Mouse (Mus musculus) lung, embryonic 15.5 days (tissue): ENCODE results near the gene Nav2. TPM values are rescaled to one million over a fixed set of nuclear protein-coding genes. Genes with fewer than 3 reads are reported as not detected.

Experiments used
- ATAC-seq: fragments of 200-750 bp; cut with Nextera tagmentation; 2 replicates; pipeline ENCODE4 v1.8.0; 2017; ENCODE audit warnings: moderate number of reproducible peaks, borderline replicate concordance; ENCODE audit not compliant: low FRiP score, low TSS enrichment; ENCODE audit errors: extremely low read depth
- H3K27ac ChIP-seq: fragments of 300-500 bp; sonication (generic); 2 replicates; pipeline ENCODE4 v1.5.1; 2015; ENCODE audit warnings: moderate library complexity, mild to moderate bottlenecking, inconsistent platforms
- H3K27me3 ChIP-seq: fragments of 300-500 bp; sonication (generic); 2 replicates; pipeline ENCODE4 v1.6.1; 2015; ENCODE audit warnings: inconsistent platforms
- H3K36me3 ChIP-seq: fragments of 300-500 bp; sonication (generic); 2 replicates; pipeline ENCODE4 v1.6.1; 2015; ENCODE audit warnings: inconsistent platforms
- H3K4me1 ChIP-seq: fragments of 300-500 bp; sonication (generic); 2 replicates; pipeline ENCODE4 v1.6.1; 2015; ENCODE audit warnings: inconsistent platforms
- H3K4me2 ChIP-seq: fragments of 300-500 bp; sonication (generic); 2 replicates; pipeline ENCODE4 v1.6.1; 2015; ENCODE audit warnings: inconsistent platforms, mild to moderate bottlenecking, moderate library complexity
- H3K4me3 ChIP-seq: fragments of 300-500 bp; sonication (generic); 2 replicates; pipeline ENCODE4 v1.5.1; 2015; ENCODE audit warnings: mild to moderate bottlenecking, inconsistent platforms
- H3K9ac ChIP-seq: fragments of 300-500 bp; sonication (generic); 2 replicates; pipeline ENCODE4 v1.6.1; 2015; ENCODE audit warnings: inconsistent platforms
- H3K9me3 ChIP-seq: fragments of 300-500 bp; sonication (generic); 2 replicates; pipeline ENCODE4 v1.6.1; 2016; ENCODE audit warnings: inconsistent platforms
- WGBS: fragments of 180-500 bp; shearing (Covaris S2); methylation state at CpG from one replicate; pipeline ENCODE4 v1.1.7; 2015; 5-methylcytosine and 5-hydroxymethylcytosine counted together
- polyA plus RNA-seq: library from polyadenylated mRNA; unstranded; fragments of >200 nt; fragmentation: Nextera tagmentation; extraction: Ambion mirVana; gene quantifications from 2 replicates; pipeline ENCODE4 v1.2.1, GENCODE M21; 2015

Nav2 gene
- polyA plus RNA-seq, 1 experiment from 2014 or later: 27.6 TPM

DNA sequence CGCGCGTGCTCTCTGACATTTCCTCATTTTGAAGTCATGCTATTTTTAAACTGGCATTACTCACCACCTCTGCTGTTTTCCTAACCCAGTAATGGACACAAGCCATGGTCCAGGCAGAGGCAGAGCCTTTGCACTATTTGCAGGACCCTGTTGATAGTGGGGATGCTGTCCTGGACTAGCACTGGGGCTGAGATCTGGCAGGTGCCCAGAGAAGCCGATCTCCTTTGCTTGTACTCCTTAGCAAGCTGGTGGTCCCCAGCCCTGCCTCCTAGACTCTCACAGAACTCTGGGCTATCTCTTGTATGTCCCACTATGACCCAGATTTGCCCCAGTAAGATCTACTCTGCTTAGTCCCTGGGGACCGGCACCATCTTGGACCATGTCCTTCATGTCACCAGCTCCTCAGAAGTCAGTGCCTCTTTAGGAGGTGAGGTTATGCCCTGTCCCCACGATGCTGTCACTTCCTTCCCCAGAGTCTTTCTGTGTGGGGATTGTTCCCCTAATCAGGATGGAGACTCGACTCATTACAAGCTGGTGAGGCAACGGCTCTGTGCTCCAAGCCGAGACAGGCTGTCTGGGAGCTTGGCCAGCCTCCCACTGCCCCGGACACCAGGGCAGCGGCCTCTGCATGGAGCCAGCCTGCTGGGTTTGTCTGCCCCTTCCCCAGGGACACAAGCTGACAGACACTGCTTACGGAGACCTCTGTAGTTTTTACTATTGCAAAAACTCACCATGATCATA is 250.3 kb downstream of the Nav2 start:
- peak; percentile 43; the same call in 1 of the 2 replicates for ATAC-seq
- Histone ChIP-seq H3K4me3 (no peak overlapping the region), H3K4me2 (no peak overlapping the region), H3K9ac (no peak overlapping the region), H3K9me3 (no peaks in the 10 kb centered on the region), H3K27ac (no peak overlapping the region), H3K36me3 (no peaks in the 10 kb centered on the region), H3K4me1 (peaks cover 33% of the 10 kb centered on the region), H3K27me3 (no peaks in the 10 kb centered on the region)
- 58% methylated on average over 12 of the region's 12 CpGs for WGBS

DNA sequence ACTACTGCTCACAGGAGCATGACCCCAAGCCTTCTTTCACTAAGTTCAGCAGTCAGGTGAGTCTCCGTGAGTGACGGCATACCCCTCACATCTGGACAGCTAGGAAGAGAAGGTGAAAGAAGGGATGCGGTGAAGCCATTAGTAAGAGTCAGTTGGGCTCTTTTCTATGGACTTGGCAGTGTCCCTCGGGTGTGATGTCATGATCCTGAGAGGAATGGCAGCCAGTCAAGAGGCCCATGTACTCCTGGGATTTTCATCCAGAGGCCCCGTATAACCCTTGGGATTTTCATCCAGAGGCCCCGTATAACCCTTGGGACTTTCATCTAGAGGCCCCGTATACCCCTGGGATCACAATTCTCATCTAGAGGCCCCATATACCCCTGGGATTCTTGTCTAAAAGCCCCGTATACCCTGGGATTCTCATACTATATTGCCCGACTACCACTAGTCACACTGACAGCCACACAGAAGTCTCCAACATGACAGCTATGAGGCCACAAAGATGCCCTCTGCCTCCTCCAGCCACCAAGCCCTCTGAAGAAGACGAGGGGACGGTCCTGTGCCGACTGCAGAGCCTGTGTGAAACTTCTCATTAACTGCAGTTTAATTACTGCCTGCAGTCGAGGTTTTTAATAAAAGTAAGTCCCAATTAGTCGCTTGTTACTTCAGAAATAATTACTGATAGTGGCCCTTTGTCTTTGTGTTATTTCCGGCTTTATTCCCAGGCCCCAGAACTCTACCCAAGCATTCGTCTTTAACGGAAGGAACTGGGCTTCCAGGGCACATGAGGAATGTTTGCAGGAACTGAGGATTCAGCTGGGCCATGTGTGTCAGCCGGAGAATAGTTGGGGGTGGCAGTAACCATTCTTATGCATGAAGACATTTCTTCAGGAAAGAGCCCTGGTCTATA is 251.4 kb downstream of the Nav2 start:
- peaks cover 38% of the 10 kb centered on the region for H3K4me1 ChIP-seq
- H3K27ac ChIP-seq: no peak overlapping the region
- no peaks in the 10 kb centered on the region for H3K9me3 ChIP-seq
- 74% methylated on average over 18 of the region's 18 CpGs for WGBS
- ATAC-seq: no peak
- no peak overlapping the region for H3K9ac ChIP-seq
- H3K36me3 ChIP-seq: no peaks in the 10 kb centered on the region
- H3K4me2 ChIP-seq: no peak overlapping the region
- no peak overlapping the region for H3K4me3 ChIP-seq
- H3K27me3 ChIP-seq: no peaks in the 10 kb centered on the region

DNA sequence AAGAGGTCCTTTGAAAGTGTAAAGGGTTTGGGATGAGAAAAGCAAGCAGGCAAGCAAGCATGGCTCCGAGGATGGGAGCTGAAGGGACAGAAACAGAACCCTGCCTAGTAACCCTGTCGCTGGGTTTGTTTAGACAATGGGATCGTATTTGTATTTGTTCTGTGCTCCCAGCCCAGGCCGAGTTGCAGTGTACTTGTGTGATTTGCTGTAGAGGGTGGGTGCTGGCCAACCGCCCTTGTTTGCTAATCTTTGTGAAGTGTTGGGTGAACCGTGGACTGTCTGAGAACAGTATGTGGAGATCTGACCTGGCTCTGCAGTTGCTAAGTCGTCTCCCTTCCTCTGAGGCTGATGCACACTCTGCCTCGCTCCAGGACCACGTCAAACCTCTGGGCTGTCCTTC is 253.6 kb downstream of the Nav2 start:
- Histone ChIP-seq H3K4me2 (peak overlapping the region; percentile 23), H3K9me3 (no peaks in the 10 kb centered on the region), H3K4me1 (peaks cover 45% of the 10 kb centered on the region), H3K36me3 (no peaks in the 10 kb centered on the region), H3K27me3 (no peaks in the 10 kb centered on the region), H3K27ac (peak overlapping the region; percentile 52), H3K4me3 (no peak overlapping the region), H3K9ac (no peak overlapping the region)
- peak; percentile 53; the same call in 1 of the 2 replicates for ATAC-seq
- WGBS: 9% methylated on average over 9 of the region's 9 CpGs

DNA sequence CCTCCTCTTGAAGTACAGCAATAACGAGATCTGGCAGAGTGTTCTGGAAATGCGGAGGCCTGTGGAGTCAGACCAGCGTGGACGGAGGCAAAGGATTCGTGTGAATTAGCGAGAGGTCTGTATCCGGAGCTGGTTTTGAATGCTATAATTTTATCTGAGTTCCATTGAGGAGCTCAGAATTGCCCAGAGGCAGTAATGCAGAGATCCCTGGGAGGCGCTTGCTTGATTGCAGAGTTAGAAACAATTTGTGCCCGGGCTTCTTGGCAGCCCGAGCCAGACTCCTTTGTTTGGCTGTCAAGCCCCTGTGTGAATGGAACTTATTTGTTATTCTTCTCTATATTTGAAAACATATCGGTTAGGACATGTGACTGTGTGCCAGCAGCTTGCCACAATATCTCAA is 255.3 kb downstream of the Nav2 start:
- H3K4me3 ChIP-seq: no peak overlapping the region
- no peaks in the 10 kb centered on the region for H3K9me3 ChIP-seq
- no peak overlapping the region for H3K4me2 ChIP-seq
- H3K27ac ChIP-seq: peak overlapping the region; percentile 83
- no peaks in the 10 kb centered on the region for H3K27me3 ChIP-seq
- 59% methylated on average over 11 of the region's 11 CpGs for WGBS
- H3K4me1 ChIP-seq: peaks cover 41% of the 10 kb centered on the region
- no peaks in the 10 kb centered on the region for H3K36me3 ChIP-seq
- no peak overlapping the region for H3K9ac ChIP-seq
- no peak for ATAC-seq

DNA sequence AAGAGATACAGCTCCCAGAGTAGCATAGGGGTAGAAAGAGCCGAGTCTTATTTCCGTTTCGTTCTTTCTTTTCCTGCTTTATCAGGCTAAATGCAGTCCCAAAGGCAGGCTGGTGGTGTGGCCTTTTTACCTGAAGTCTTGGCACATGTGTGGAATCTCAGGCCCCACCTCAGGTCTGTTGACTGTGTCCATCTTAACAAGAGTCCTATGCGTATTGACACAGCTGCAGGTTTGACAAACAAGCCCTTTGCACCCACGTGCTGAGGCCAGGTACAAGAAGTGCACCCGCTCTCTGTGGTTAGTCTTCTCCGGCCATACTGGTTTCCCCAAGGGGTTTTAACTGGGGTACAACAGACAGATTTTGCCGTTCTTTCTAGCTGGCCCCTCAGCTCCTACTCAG is 256.4 kb downstream of the Nav2 start:
- peak; percentile 68; the same call in 1 of the 2 replicates for ATAC-seq
- no peaks in the 10 kb centered on the region for H3K27me3 ChIP-seq
- no peak overlapping the region for H3K4me3 ChIP-seq
- H3K36me3 ChIP-seq: no peaks in the 10 kb centered on the region
- H3K9me3 ChIP-seq: no peaks in the 10 kb centered on the region
- H3K4me1 ChIP-seq: peaks cover 34% of the 10 kb centered on the region
- WGBS: 62% methylated on average over 8 of the region's 8 CpGs
- H3K9ac ChIP-seq: no peak overlapping the region
- H3K27ac ChIP-seq: peak overlapping the region; percentile 83
- H3K4me2 ChIP-seq: no peak overlapping the region

DNA sequence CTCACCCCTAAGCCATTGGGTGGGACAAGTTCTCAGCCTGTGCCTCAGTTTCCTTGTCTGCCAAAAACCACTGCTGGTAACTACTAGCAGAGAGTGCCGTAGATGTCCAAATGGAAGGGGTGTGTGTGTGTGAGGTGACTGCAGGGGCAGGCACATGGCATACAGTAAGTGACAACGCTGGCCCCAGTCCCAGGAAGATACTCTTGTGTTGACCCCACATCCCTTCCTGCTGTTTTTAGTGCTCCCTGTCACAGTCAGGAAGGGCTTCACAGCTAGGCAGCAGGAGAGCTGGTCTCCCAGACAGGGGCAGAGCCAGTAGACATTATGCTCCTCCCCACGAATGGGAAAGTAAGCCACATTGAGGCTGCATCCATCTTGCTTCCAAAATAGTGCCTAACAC is 264.4 kb downstream of the Nav2 start:
- WGBS: 57% methylated on average over 3 of the region's 3 CpGs
- no peak for ATAC-seq
- no peaks in the 10 kb centered on the region for H3K27me3 ChIP-seq
- H3K4me3 ChIP-seq: no peak overlapping the region
- H3K4me1 ChIP-seq: peaks cover 11% of the 10 kb centered on the region
- H3K4me2 ChIP-seq: no peak overlapping the region
- no peaks in the 10 kb centered on the region for H3K9me3 ChIP-seq
- H3K27ac ChIP-seq: no peak overlapping the region
- no peak overlapping the region for H3K9ac ChIP-seq
- no peaks in the 10 kb centered on the region for H3K36me3 ChIP-seq

DNA sequence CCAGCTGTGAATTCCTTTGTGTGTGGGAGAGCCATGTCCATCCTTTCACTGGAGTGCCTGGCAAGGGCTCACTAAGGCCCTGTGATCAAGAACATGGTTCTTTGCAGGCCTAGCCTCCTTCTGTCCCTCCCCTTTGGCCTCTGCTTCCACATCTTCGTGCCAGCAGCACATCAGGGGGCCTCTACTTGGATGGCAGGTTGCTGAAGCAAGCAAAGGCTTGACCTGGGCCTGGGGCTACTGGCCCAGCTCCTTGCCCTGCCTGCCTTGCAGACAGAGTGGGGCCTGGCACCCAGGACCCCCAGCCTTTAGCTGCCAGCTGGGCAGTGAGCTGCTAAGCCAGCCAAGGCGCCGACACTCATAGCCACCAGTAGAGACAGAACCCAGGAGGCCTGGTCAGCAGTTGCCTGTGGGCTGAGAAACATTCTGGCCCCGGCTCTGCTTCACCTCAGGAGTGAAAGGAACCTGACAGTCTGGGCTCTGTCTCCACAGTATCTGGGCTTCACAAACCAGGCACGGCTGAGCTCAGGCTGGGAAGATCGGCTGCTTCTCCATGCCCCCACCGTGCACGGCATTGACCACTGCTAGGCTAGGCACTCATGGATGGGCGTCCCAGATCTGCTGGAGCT is 267.4 kb downstream of the Nav2 start:
- no peak overlapping the region for H3K27ac ChIP-seq
- H3K4me1 ChIP-seq: peaks cover 22% of the 10 kb centered on the region
- WGBS: 88% methylated on average over 9 of the region's 9 CpGs
- no peaks in the 10 kb centered on the region for H3K9me3 ChIP-seq
- no peak for ATAC-seq
- no peaks in the 10 kb centered on the region for H3K36me3 ChIP-seq
- no peak overlapping the region for H3K4me2 ChIP-seq
- H3K4me3 ChIP-seq: no peak overlapping the region
- H3K27me3 ChIP-seq: no peaks in the 10 kb centered on the region
- no peak overlapping the region for H3K9ac ChIP-seq

DNA sequence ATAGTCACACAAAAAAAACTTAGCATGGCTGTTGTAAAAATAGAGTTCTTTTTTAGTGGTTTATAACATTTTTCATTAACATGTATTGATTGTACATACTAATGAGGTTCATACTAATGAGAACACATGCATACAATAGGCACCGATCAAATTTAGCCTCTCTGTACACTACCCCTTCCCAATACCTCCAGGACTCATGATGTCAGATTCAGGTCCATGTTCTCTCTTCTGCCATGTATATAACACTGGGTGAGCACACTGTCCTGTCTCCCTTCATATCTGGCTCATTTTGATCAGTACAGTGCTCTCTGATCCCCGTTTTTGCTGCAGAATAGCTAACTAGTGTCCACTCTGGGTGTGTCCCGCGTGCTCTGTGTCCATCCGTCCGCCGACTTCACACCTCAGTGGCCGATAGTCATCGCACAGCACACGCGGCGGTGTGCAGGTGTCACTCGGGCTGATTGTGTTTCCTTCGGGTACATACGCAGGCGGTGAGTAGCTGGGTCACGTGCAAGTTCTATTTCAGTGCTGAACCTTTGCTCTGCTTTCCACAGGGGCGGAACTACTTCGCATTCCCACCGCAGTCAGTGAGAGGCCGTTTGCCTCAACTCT is 268.2 kb downstream of the Nav2 start:
- WGBS: 68% methylated on average over 21 of the region's 21 CpGs
- Histone ChIP-seq H3K36me3 (no peaks in the 10 kb centered on the region), H3K27me3 (no peaks in the 10 kb centered on the region), H3K27ac (no peak overlapping the region), H3K9me3 (no peaks in the 10 kb centered on the region), H3K4me2 (no peak overlapping the region), H3K4me3 (no peak overlapping the region), H3K9ac (no peak overlapping the region), H3K4me1 (peaks cover 22% of the 10 kb centered on the region)
- no peak for ATAC-seq

DNA sequence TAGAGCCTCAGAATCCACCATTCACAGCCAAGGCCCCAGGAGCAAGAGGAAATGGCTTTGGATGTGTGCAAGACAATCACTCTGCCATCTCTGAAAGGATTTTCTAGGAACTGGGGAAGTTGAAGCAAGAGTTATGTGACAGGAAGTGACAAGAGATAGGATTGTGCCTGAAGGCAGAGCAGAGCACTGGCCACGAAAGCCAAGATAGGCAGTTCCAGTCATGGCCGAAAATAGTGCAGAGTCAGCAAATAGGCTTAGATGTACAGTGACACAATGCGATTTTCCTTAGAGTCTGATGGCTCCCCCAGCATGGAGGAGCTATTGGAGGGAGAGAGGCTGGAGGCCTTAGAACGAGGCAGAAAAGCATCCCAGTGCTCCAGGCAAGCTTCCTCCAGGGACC is 269.7 kb downstream of the Nav2 start:
- no peak for ATAC-seq
- H3K9me3 ChIP-seq: no peaks in the 10 kb centered on the region
- H3K36me3 ChIP-seq: no peaks in the 10 kb centered on the region
- H3K4me2 ChIP-seq: no peak overlapping the region
- H3K4me3 ChIP-seq: no peak overlapping the region
- no peaks in the 10 kb centered on the region for H3K27me3 ChIP-seq
- H3K4me1 ChIP-seq: peaks cover 17% of the 10 kb centered on the region
- no peak overlapping the region for H3K27ac ChIP-seq
- WGBS: 56% methylated on average over 4 of the region's 4 CpGs
- no peak overlapping the region for H3K9ac ChIP-seq

DNA sequence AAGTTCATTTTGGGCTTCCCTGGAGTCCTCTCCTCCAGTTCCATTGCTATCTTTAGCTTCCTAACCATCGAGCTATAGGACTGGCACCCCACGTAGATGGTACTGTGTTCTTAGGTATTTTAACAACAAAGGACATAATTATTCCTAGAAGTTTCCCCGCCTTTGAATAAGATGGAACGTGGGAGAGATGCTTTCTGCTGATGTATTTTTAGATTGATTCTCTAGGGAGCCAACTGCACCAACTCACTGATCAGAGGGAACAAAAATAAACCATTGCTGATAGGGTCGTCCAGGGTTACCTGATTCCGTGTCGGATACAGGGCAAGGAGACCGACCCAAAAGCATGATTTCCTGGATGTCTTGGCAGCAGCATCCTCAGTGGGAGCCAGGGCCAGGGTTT is 272.5 kb downstream of the Nav2 start:
- 50% methylated on average over 8 of the region's 8 CpGs for WGBS
- Histone ChIP-seq H3K27ac (no peak overlapping the region), H3K27me3 (no peaks in the 10 kb centered on the region), H3K36me3 (no peaks in the 10 kb centered on the region), H3K4me1 (peaks cover 29% of the 10 kb centered on the region), H3K9me3 (no peaks in the 10 kb centered on the region), H3K9ac (no peak overlapping the region), H3K4me3 (no peak overlapping the region), H3K4me2 (no peak overlapping the region)
- ATAC-seq: no peak

DNA sequence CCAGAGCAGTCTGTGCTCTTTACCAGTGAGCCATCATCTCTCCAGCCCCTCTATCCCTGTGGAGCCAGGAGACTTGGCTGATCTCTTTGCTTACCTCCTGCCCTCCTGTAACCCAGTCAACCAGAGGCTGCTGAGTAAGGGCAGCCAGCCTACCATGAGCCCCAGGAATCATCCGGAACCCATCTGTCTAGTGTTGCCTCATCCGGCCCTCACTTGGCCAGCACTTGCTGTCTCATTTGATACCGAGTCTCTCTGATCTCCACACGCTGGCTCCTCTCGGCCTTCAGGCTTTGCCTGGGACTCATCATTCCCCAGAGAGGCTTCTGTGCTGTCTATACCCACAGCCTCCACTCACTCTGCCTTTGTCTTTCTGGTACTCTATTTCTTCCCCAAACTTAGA is 273.9 kb downstream of the Nav2 start:
- H3K4me2 ChIP-seq: no peak overlapping the region
- no peak overlapping the region for H3K9ac ChIP-seq
- no peak for ATAC-seq
- H3K36me3 ChIP-seq: no peaks in the 10 kb centered on the region
- no peak overlapping the region for H3K27ac ChIP-seq
- no peak overlapping the region for H3K4me3 ChIP-seq
- no peaks in the 10 kb centered on the region for H3K27me3 ChIP-seq
- 72% methylated on average over 5 of the region's 5 CpGs for WGBS
- H3K9me3 ChIP-seq: no peaks in the 10 kb centered on the region
- H3K4me1 ChIP-seq: peaks cover 32% of the 10 kb centered on the region
